Mouse (Mus musculus): ENCODE measurements around the gene Fam71f2.

The Fam71f2 gene

GRCm38 (mm10) chr6:29279293-29279692, at the start of gene Fam71f2:
Gene Fam71f2, plus strand, starts transcription at chr6:29279593.
- no peak for DNase-seq (ENCODE audit: low spot score in 2 of 2)

DNA sequence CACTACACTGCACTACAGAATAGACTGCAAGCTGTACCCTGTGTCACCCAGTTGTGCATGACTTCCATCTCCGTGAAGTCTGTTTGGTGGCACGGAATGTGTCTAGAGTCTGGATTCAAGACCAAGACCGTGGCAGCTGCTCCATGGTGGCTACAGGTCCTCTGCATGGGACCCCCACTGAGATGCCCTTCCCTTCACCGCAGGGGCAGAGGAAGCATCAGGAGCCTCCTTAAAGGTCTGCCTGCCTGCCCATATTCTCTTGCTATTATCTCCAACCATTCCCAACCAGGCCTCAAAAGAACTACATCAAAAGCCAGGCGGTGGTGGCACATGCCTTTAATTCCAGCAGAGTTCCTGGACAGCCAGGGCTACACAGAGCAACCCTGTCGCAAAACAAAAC, 49.0 kb upstream of the Fam71f2 start:
- no peak for DNase-seq (ENCODE audit: low spot score in 2 of 2)

GRCm38 (mm10) chr6:29231799-29232198, 47.6 kb upstream of the Fam71f2 start:
- DNase-seq (ENCODE audit: low spot score in 2 of 2) = no peak

DNA sequence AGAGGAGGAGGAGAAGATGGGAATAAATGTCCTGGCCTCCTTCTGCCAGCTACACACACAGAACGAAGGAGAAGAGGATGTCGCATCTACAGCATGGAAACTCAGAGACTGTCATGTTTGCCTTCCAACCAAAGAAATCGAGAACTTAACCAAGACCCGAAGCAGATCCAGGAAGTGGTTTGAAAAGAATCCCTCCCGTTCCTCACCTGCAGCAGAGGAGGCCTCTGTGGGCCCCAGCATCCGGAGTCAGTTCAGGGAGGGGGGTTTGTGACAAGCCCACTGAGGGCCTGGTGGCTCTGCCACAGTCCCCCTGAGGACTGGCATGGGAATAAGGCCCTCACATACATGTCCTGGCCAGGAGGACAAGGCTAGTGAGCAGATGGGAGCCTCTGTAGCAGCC, 47.1 kb upstream of the Fam71f2 start:
- no peak for DNase-seq (ENCODE audit: low spot score in 2 of 2)

GRCm38 (mm10) chr6:29233710-29234109, 45.7 kb upstream of the Fam71f2 start:
- DNase-seq (ENCODE audit: low spot score in 2 of 2) = no peak

DNA sequence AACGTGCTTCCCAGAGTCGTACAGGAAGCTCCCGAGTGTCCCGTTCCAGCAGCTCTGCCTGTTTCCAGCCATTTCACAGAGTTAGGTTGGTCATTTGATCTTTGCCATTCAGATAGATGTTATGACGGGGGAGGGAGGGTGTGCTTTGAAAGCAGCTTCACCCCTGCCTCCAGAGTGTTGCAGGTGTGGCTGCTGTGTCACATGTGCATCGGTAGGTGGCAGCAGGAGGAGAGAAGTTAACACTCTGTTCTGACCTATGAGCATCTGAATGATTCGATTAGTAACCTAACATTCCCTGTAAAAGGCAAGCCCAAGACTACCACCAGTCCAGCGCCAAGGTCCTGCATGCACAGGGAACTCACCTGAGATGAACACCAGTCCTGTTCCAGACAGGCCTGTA, 45.1 kb upstream of the Fam71f2 start:
- no peak for DNase-seq (ENCODE audit: low spot score in 2 of 2)

DNA sequence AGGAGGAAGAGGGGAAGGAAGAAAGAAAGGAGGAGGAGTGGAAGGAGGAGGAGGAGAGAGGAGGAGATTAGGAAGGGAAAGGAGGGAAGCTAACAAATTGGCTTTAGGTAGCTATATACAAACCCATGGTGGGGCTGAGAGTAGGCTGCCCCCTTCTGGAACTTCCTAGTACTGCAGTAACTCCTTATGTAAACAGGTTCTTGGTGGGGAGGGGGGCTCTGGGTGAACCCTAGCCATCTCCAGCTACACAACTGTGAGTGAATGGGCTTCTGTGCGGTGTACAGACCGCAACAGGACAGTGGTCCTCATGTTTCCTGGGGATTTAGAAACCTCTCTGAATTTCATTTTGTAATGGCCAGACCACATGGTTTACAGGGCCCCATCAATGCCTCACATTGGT, 38.6 kb upstream of the Fam71f2 start:
- peak in 1 of 2 experiments; percentile 47 for DNase-seq (ENCODE audit: low spot score in 2 of 2)

- no peak for DNase-seq (ENCODE audit: low spot score in 2 of 2)
Observed at GRCm38 (mm10) chr6:29241697-29242096, 37.7 kb upstream of the Fam71f2 start.

DNA sequence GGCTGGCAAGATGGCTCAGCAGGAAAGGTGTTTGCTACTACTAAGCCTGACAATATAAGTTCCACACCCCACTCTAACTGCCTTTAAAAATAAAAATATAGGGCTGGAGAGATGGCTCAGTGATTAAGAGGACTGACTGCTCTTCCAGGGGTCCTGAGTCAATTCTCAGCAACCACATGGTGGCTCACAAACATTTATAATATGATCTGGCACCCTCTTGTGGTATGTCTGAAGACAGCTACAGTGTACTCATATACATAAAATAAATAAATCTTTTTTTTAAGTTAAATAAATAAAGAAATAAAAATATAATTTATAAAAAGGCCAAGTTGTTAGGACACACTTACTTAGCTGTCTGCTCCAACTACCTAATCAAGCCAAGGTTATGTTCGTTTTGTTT, 37.1 kb upstream of the Fam71f2 start:
- no peak for DNase-seq (ENCODE audit: low spot score in 2 of 2)

GRCm38 (mm10) chr6:29245272-29246120, 33.9 kb upstream of the Fam71f2 start:
- no peak for DNase-seq (ENCODE audit: low spot score in 2 of 2)

DNA sequence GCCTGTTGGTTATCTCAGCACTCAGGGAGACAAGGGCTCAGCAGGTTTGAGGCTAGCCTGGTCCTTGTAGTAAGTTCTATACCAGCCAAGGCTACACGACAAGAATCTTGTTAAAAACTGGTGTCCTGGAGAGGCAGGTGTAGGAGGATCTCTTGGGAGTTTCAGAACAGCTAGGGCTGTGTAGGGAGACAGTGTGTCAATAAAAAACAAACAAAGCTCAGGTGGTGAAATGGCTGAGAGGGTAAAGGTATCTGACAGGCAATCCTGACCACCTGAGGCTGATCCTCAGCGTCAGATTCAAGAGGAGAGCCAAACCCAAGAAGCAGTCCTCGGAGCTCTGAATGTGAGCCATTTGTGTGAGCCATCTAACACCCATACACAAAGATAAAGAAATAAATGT, 33.2 kb upstream of the Fam71f2 start:
- no peak for DNase-seq (ENCODE audit: low spot score in 2 of 2)

- no peak for DNase-seq (ENCODE audit: low spot score in 2 of 2)
Observed at GRCm38 (mm10) chr6:29246585-29246984, 32.8 kb upstream of the Fam71f2 start.

GRCm38 (mm10) chr6:29247072-29247471, 32.3 kb upstream of the Fam71f2 start:
- no peak for DNase-seq (ENCODE audit: low spot score in 2 of 2)

DNA sequence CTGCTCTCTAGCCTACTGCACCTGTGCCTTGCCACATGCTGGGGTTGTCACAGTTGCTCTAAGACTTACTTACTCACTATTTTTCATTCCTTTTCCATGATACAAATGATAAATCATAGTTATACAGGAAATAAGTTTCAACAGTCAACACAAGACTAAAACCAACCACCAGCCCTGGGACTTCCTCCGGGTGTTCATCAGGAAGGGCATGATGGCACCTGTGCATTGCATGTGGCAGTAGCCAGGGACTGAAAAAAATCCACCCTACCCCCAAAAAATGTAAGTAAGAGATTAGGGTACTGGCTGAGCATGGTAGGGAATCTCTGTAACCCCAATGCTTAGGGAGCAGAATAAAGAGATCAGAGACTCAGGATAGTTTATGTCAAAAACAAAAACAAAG, 20.0 kb upstream of the Fam71f2 start:
- DNase-seq (ENCODE audit: low spot score in 2 of 2) = no peak

DNA sequence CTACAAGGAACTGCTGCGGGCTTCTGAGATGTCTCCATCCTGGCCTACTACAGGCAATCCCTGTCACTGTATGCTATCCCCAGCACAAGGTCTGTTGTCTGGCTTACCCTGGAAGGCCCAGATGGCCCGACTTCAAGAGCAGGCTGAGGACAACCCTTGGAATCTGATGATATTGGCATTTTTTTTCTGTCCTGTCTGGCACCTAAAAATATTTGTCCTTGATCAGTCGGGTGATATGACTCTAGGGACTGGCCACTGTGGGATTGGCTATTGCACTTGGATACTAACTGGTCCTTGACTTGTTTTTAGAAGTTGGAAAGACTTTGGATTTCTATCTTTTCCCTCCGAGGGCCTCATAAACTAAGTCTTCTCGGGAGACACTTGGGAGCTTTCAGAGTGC, 17.6 kb upstream of the Fam71f2 start:
- no peak for DNase-seq (ENCODE audit: low spot score in 2 of 2)

GRCm38 (mm10) chr6:29263650-29264455, 15.5 kb upstream of the Fam71f2 start:
- DNase-seq (ENCODE audit: low spot score in 2 of 2) = peak in 1 of 2 experiments; percentile 70

DNA sequence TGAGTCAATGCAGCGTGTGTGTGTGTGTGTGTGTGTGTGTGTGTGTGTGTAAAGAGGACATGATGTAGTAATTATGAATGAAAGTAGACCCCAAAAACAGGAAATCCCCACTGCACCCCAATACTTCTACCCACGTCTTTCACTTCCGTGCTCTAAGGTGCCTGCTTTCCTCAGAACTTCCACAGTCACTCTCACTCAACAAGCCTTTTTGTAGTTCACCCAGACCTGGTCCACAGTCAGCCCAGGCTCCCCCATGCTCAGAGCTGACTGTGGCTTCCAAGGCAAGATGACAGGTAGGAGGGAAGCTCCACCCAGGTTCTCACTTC, 15.0 kb upstream of the Fam71f2 start:
- no peak for DNase-seq (ENCODE audit: low spot score in 2 of 2)

DNA sequence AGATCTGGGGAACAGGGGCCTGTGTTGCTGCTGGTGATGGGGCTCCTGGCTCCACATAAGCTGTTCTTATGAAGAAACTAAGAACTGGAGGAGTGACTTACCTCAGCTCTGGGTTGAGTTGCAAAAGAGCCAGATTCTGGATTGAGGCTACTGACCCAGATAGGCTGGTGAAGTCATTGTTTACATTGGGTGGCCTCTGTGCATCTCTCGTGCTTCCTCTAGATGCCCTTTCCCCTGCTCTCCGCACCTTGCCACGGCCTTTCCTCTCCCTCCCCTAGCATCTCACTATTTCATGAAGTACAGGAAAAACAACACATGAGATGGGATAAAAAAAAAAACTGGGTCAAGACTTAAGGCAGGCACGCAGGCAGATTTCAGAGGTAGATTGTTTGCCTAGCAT, 12.5 kb upstream of the Fam71f2 start:
- no peak for DNase-seq (ENCODE audit: low spot score in 2 of 2)

GRCm38 (mm10) chr6:29269006-29269668, 10.3 kb upstream of the Fam71f2 start:
- no peak for DNase-seq (ENCODE audit: low spot score in 2 of 2)

DNA sequence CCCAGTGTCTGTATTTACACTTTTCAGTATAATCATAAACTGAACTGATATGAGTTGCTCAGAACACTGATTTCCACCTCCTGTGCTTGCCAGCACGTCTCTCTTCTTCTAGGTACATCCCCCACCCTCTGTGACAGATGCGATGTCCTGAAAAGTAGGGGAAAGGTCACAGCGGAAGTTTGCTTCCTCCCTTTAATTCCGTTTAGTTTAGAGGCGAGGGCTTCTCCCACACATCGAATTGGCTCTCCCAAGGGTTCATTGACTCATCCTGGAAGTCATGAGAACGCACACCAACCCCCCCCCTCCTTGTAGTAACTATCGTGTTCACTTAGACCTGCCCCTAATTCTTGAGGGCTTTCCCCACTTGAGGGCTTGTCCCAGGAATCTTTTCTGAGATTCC, 8.4 kb upstream of the Fam71f2 start:
- no peak for DNase-seq (ENCODE audit: low spot score in 2 of 2)

GRCm38 (mm10) chr6:29272312-29273072, 6.9 kb upstream of the Fam71f2 start, which contains the start of gene Hilpda:
Gene Hilpda, plus strand, starts transcription at chr6:29272488.
- peak; percentile 50 to 83 for DNase-seq (ENCODE audit: low spot score in 2 of 2)

DNA sequence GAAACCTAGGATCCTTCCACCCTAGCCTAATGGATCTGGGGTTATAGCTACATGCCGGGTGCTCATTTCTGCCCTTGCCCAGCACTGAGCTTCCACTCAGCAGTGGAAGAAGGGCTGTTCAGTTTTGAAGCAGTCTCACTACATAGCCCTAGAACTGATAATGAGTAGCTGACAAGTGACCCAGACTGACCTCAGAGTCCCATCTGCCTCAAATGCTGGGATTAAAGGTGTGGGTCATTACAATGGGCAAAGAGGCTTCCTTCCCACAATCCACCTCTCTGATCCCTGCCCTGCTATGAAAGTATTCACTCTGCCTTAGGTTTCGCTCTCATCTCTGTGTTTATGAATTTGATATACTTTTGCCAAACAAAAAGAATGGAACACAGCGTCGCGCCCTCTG, 2.6 kb upstream of the Fam71f2 start:
- DNase-seq (ENCODE audit: low spot score in 2 of 2) = no peak
